Mouse (Mus musculus) CH12.LX (cell line): ENCODE data around the gene Rc3h1. TPM values are rescaled to one million over a fixed set of nuclear protein-coding genes. Genes with fewer than 3 reads are reported as not detected.

Experiments used
- DNase-seq: peaks from one replicate; pipeline ENCODE4 v3.0.0-alpha.2; 2013; ENCODE audit errors: extremely low read depth
- H3K27ac ChIP-seq: 2 replicates; pipeline ENCODE4 v1.5.1; 2012; ENCODE audit warnings: low read depth, mild to moderate bottlenecking, control low read depth, moderate library complexity; ENCODE audit not compliant: insufficient read depth
- H3K27me3 ChIP-seq: replicated peaks from 2 replicates; pipeline ENCODE3; 2012; ENCODE audit warnings: inconsistent platforms
- H3K36me3 ChIP-seq, 2 experiments: replicated peaks in 1 of 2; 2 replicates each; pipeline versions ENCODE3 to v1.6.1; 2012; ENCODE audit warnings: inconsistent platforms in 1 of 2, low read length in 1 of 2, mild to moderate bottlenecking in 1 of 2, mixed read lengths in 1 of 2, moderate library complexity in 1 of 2; ENCODE audit not compliant: control insufficient read depth in 1 of 2, insufficient read depth in 1 of 2
- H3K4me1 ChIP-seq, 2 experiments: 2 replicates each; pipeline ENCODE4 v1.6.1; 2012; ENCODE audit warnings: inconsistent platforms in 1 of 2, moderate library complexity in 1 of 2; ENCODE audit not compliant: insufficient read depth in 2 of 2, control insufficient read depth in 1 of 2
- H3K4me2 ChIP-seq: 2 replicates; pipeline ENCODE4 v1.6.1; 2012; ENCODE audit warnings: low read depth, mild to moderate bottlenecking, control low read depth; ENCODE audit not compliant: poor library complexity, insufficient read depth, severe bottlenecking
- H3K4me3 ChIP-seq, 3 experiments: fragments of 150-350 bp in 1 of 3; sonication (generic) in 1 of 3; replicated peaks in 1 of 3; 2 replicates each; pipeline versions ENCODE3 to v1.5.1; 2011 to 2012; ENCODE audit warnings: low read depth in 2 of 3, low read length in 2 of 3, mild to moderate bottlenecking in 2 of 3, moderate library complexity in 2 of 3, control low read depth in 1 of 3, improper control_type of control experiment in 1 of 3, inconsistent platforms in 1 of 3, mixed read lengths in 1 of 3; ENCODE audit not compliant: poor library complexity in 1 of 3
- H3K79me2 ChIP-seq: replicated peaks from 2 replicates; pipeline ENCODE4 v1.6.1; 2012; ENCODE audit warnings: mild to moderate bottlenecking, moderate library complexity; ENCODE audit not compliant: control insufficient read depth, poor library complexity, insufficient read depth, severe bottlenecking; ENCODE audit errors: extremely low read depth
- H3K9ac ChIP-seq: 2 replicates; pipeline ENCODE4 v1.6.1; 2012; ENCODE audit warnings: low read depth, mild to moderate bottlenecking, control low read depth, moderate library complexity; ENCODE audit not compliant: insufficient read depth
- H3K9me3 ChIP-seq: replicated peaks from 2 replicates; pipeline ENCODE3; 2012; ENCODE audit warnings: low read length, inconsistent platforms, mixed read lengths
- CHD1 ChIP-seq: IDR thresholded peaks from 2 replicates; pipeline ENCODE4 v1.6.1; 2012; ENCODE audit warnings: low read depth, low read length, improper control_type of control experiment, inconsistent platforms
- CHD2 ChIP-seq: IDR thresholded peaks from 2 replicates; pipeline ENCODE4 v1.6.1; 2011; ENCODE audit warnings: low read length, improper control_type of control experiment
- E2F4 ChIP-seq: IDR thresholded peaks from 2 replicates; pipeline ENCODE4 v1.6.1; 2011; ENCODE audit warnings: low read depth, low read length, improper control_type of control experiment; ENCODE audit not compliant: insufficient replicate concordance
- EP300 ChIP-seq: IDR thresholded peaks from 2 replicates; pipeline ENCODE4 v1.6.1; 2011; ENCODE audit warnings: low read length, improper control_type of control experiment
- GABPA ChIP-seq: IDR thresholded peaks from 2 replicates; pipeline ENCODE4 v1.6.1; 2012; ENCODE audit warnings: low read depth, low read length, improper control_type of control experiment, inconsistent platforms; ENCODE audit not compliant: insufficient replicate concordance
- HCFC1 ChIP-seq: IDR thresholded peaks from 2 replicates; pipeline ENCODE4 v1.6.1; 2012; ENCODE audit warnings: low read depth, mild to moderate bottlenecking, inconsistent platforms, low read length, improper control_type of control experiment
- JUN ChIP-seq: IDR thresholded peaks from 2 replicates; pipeline ENCODE4 v1.6.1; 2011; ENCODE audit warnings: low read depth, mild to moderate bottlenecking, low read length, improper control_type of control experiment, moderate library complexity; ENCODE audit not compliant: insufficient read depth
- JUND ChIP-seq: conservative IDR thresholded peaks from 2 replicates; pipeline ENCODE4 v1.6.1; 2011; ENCODE audit warnings: low read depth, low read length, improper control_type of control experiment
- MAFK ChIP-seq: IDR thresholded peaks from 2 replicates; pipeline ENCODE4 v1.6.1; 2011; ENCODE audit warnings: low read length, improper control_type of control experiment; ENCODE audit not compliant: insufficient replicate concordance
- MAZ ChIP-seq: IDR thresholded peaks from 2 replicates; pipeline ENCODE4 v1.6.1; 2012; ENCODE audit warnings: low read depth, mild to moderate bottlenecking, inconsistent platforms, low read length, improper control_type of control experiment, moderate library complexity
- MEF2A ChIP-seq: IDR thresholded peaks from 2 replicates; pipeline ENCODE4 v1.6.1; 2014; ENCODE audit warnings: low read depth, mild to moderate bottlenecking, inconsistent platforms, low read length, improper control_type of control experiment, borderline replicate concordance
- MXI1 ChIP-seq: IDR thresholded peaks from 2 replicates; pipeline ENCODE4 v1.6.1; 2011; ENCODE audit warnings: mild to moderate bottlenecking, low read depth, low read length, improper control_type of control experiment
- PAX5 ChIP-seq: IDR thresholded peaks from 2 replicates; pipeline ENCODE4 v1.6.1; 2012; ENCODE audit warnings: low read length, inconsistent platforms, mixed read lengths
- POLR2AphosphoS2 ChIP-seq: IDR thresholded peaks from 2 replicates; pipeline ENCODE4 v1.6.1; 2011; ENCODE audit warnings: low read depth, low read length, improper control_type of control experiment
- RCOR1 ChIP-seq: conservative IDR thresholded peaks from 2 replicates; pipeline ENCODE4 v1.6.1; 2012; ENCODE audit warnings: low read depth, mild to moderate bottlenecking, inconsistent platforms, low read length, improper control_type of control experiment
- TCF12 ChIP-seq: IDR thresholded peaks from 2 replicates; pipeline ENCODE4 v1.6.1; 2014; ENCODE audit warnings: low read depth, mild to moderate bottlenecking, inconsistent platforms, low read length, improper control_type of control experiment
- UBTF ChIP-seq: IDR thresholded peaks from 2 replicates; pipeline ENCODE4 v1.6.1; 2012; ENCODE audit warnings: low read depth, mild to moderate bottlenecking, inconsistent platforms, low read length, improper control_type of control experiment, moderate library complexity
- USF1 ChIP-seq: IDR thresholded peaks from 2 replicates; pipeline ENCODE4 v1.6.1; 2014; ENCODE audit warnings: low read depth, mild to moderate bottlenecking, inconsistent platforms, low read length, improper control_type of control experiment
- USF2 ChIP-seq: conservative IDR thresholded peaks from 2 replicates; pipeline ENCODE4 v1.6.1; 2011; ENCODE audit warnings: low read depth, low read length, improper control_type of control experiment
- ZKSCAN1 ChIP-seq: IDR thresholded peaks from 2 replicates; pipeline ENCODE4 v1.6.1; 2012; ENCODE audit warnings: low read depth, inconsistent platforms, low read length, improper control_type of control experiment, borderline replicate concordance
- ZMIZ1 ChIP-seq: IDR thresholded peaks from 2 replicates; pipeline ENCODE4 v1.6.1; 2012; ENCODE audit warnings: low read depth, mild to moderate bottlenecking, inconsistent platforms, low read length, improper control_type of control experiment
- dilution Hi-C: fragments of 300-500 bp; cut with MboI; formaldehyde crosslinking; loops from 2 replicates; pipeline ENCODE4 v1.14.3; 2020; ENCODE audit warnings: low sequenced_read_pairs; ENCODE audit not compliant: extremely low pct_unique_long_range_greater_than_20kb, extremely low pct_ligation_motif_present
- in situ Hi-C: fragments of 300-500 bp; cut with MboI; formaldehyde crosslinking; loops from 3 replicates; pipeline ENCODE4 v1.14.3; 2019; ENCODE audit warnings: low sequenced_read_pairs, low pct_ligation_motif_present, low pct_unique_long_range_greater_than_20kb, mixed read lengths
- polyA plus RNA-seq: library from polyadenylated mRNA; unstranded; fragments of >175 nt; gene quantifications from 2 replicates; pipeline ENCODE4 v1.2.1, GENCODE M21; 2012; ENCODE audit warnings: low read depth; ENCODE audit not compliant: insufficient read length
- total RNA-seq, 2 experiments: library from RNA; depleted of rRNA; stranded (reverse); fragments of 300-350 nt in 1 of 2; fragments of >200 nt in 1 of 2; gene quantifications; 2 replicates each; pipeline ENCODE4 v1.2.3; 2012 to 2014

Gene Rc3h1
- total and polyA plus RNA-seq, 3 experiments = 17.8 to 22.5 (median 21.7) TPM

GRCm38 (mm10) chr1:160884273-160884672 lies 21.9 kb upstream of the Rc3h1 start:
- dilution Hi-C loops = no loop called here
- no peak for DNase-seq
- Histone ChIP-seq H3K4me2 (peak overlapping the region; percentile 9; the same call in 1 of the 2 replicates), H3K4me1 (peaks cover 0 to 18% of the 10 kb centered on the region in 2 experiments; a peak in 2 of 4 replicates), H3K27ac (no peak overlapping the region), H3K4me3 (no peak overlapping the region), H3K9me3 (no peaks in the 10 kb centered on the region), H3K27me3 (no peaks in the 10 kb centered on the region), H3K36me3 (no peaks in the 10 kb centered on the region), H3K9ac (no peak overlapping the region), H3K79me2 (no peaks in the 10 kb centered on the region)
- in situ Hi-C loops = no loop called here
- TF ChIP-seq USF2 (no peak), E2F4 (no peak), EP300 (no peak), GABPA (no peak), ZKSCAN1 (no peak), CHD2 (no peak), MAFK (no peak), PAX5 (no peak), USF1 (no peak), HCFC1 (no peak), MXI1 (no peak), POLR2AphosphoS2 (no peak), ZMIZ1 (no peak), RCOR1 (no peak), MAZ (no peak), CHD1 (no peak), JUND (no peak), JUN (no peak), MEF2A (no peak), UBTF (no peak)
- TF ChIP-seq, all 38 proteins: peak for 0

- H3K27me3 ChIP-seq = no peaks in the 10 kb centered on the region
- dilution Hi-C loops = no loop called here
- H3K9ac ChIP-seq = no peak overlapping the region
- no peak overlapping the region for H3K4me3 ChIP-seq
- H3K27ac ChIP-seq = no peak overlapping the region
- DNase-seq = no peak
- in situ Hi-C loops = no loop called here
- no peaks in the 10 kb centered on the region for H3K9me3 ChIP-seq
- H3K36me3 ChIP-seq = no peaks in the 10 kb centered on the region
- TF ChIP-seq TCF12 (no peak), JUN (no peak)
- H3K4me2 ChIP-seq = no peak overlapping the region
- no peaks in the 10 kb centered on the region for H3K79me2 ChIP-seq
- peaks cover 0 to 22% of the 10 kb centered on the region in 2 experiments; a peak in 2 of 4 replicates for H3K4me1 ChIP-seq
These were observed 21.2 kb upstream of the Rc3h1 start for GRCm38 (mm10) chr1:160884993-160885392.
